Comparison of ENCODE assay signal across 21 mouse cellular contexts in genomic region chr12:59164522-59164921, GRCm38 (mm10). TPM values are rescaled to one million over a fixed set of nuclear protein-coding genes. Genes with fewer than 3 reads are reported as not detected.
DNase-seq lines count a peak whose midpoint lies in the region; ATAC-seq and TF ChIP-seq lines count a peak whose summit lies in the region.
"Had no signal": no experiment of that assay in that cellular context is flagged by ENCODE, and none has a peak within 500 bp of the region (broad histone marks: within the 10 kb centered on the region; RNA-seq: fewer than 3 reads in every experiment).

No protein-coding gene starts in this region.

- no peak for DNase-seq in liver, embryonic 11.5 days (ENCODE audit: low spot score)
- no peak for DNase-seq in liver, postnatal 0 days
- DNase-seq in MEL (ENCODE audit: low read depth, low spot score) = peak; percentile 34
- DNase-seq in adrenal gland, adult 8-10 months = no peak
- no peak for DNase-seq in kidney, postnatal 10 days
- DNase-seq: adrenal gland, postnatal 10 days; cerebellum, adult 11-12 months; cerebellum, adult 9-10 months; cerebellum, postnatal 25 days; gastrocnemius, postnatal 10 days; heart, adult 18-20 months; heart, postnatal 10 days; heart, postnatal 4 days had no signal

- no peak for TF ChIP-seq CTCF in liver, postnatal 0 days (IDR thresholded peaks at IDR 0.05; ENCODE audit: low read depth)
- no peak for TF ChIP-seq CTCF in MEL (IDR thresholded peaks at IDR 0.05 in 2 of 3, conservative IDR thresholded peaks at IDR 0.05 in 1 of 3; ENCODE audit: control insufficient read depth in 1 of 3, insufficient read depth in 1 of 3, low read depth in 2 of 3, low read length in 3 of 3, poor library complexity in 1 of 3, severe bottlenecking in 1 of 3)

- H3K79me2 ChIP-seq in MEL (ENCODE audit: control insufficient read depth, insufficient read depth, low read length, poor library complexity) = 0 out of 2 replicates have a peak, but pooled peaks cover 1% of the 10 kb centered on the region

- H3K27ac ChIP-seq in liver, embryonic 11.5 days (ENCODE audit: low read depth, low read length) = no peak overlapping the region
- H3K27ac ChIP-seq in liver, postnatal 0 days (ENCODE audit: low read depth) = no peak overlapping the region
- no peak overlapping the region for H3K27ac ChIP-seq in MEL (ENCODE audit: control insufficient read depth, low read depth, low read length)
- H3K27ac ChIP-seq: embryonic facial prominence, embryonic 10.5 days; heart, embryonic 10.5 days; hindbrain, embryonic 12.5 days had no signal

- no peak for TF ChIP-seq EP300 in liver, postnatal 0 days (IDR thresholded peaks at IDR 0.05; ENCODE audit: low read depth)
- no peak for TF ChIP-seq EP300 in MEL (IDR thresholded peaks at IDR 0.05; ENCODE audit: low read depth in 1 of 2, low read length in 2 of 2)

- H3K9me3 ChIP-seq in liver, embryonic 11.5 days (ENCODE audit: control insufficient read depth, low read length) = no peaks in the 10 kb centered on the region
- no peaks in the 10 kb centered on the region for H3K9me3 ChIP-seq in liver, postnatal 0 days (ENCODE audit: low read length)
- H3K9me3 ChIP-seq in MEL (replicated peaks; ENCODE audit: insufficient read depth, low read length) = no peaks in the 10 kb centered on the region
- H3K9me3 ChIP-seq: embryonic facial prominence, embryonic 10.5 days; heart, embryonic 10.5 days; hindbrain, embryonic 12.5 days had no signal

- no peak overlapping the region for H3K9ac ChIP-seq in liver, embryonic 11.5 days (ENCODE audit: low read depth, low read length)
- H3K9ac ChIP-seq in liver, postnatal 0 days (replicated peaks) = no peak overlapping the region
- no peak overlapping the region for H3K9ac ChIP-seq in MEL (ENCODE audit: control insufficient read depth, low read depth, low read length, poor library complexity, severe bottlenecking)
- H3K9ac ChIP-seq: hindbrain, embryonic 12.5 days had no signal

- WGBS in liver, embryonic 11.5 days = 75% methylated on average over 6 of the region's 6 CpGs
- WGBS in liver, postnatal 0 days (ENCODE audit: insufficient replicate concordance) = 58% methylated on average over 6 of the region's 6 CpGs

- no peak overlapping the region for H3K4me3 ChIP-seq in liver, embryonic 11.5 days (ENCODE audit: low read depth, low read length)
- H3K4me3 ChIP-seq in liver, postnatal 0 days (ENCODE audit: low read depth, low read length) = no peak overlapping the region
- no peak overlapping the region for H3K4me3 ChIP-seq in MEL (ENCODE audit: control insufficient read depth in 1 of 2, insufficient read depth in 1 of 2, low read depth in 2 of 2, low read length in 2 of 2)
- H3K4me3 ChIP-seq: embryonic facial prominence, embryonic 10.5 days; erythroblast, embryonic 14.5 days; heart, embryonic 10.5 days; hindbrain, embryonic 12.5 days had no signal

- peaks cover 18% of the 10 kb centered on the region for H3K36me3 ChIP-seq in liver, embryonic 11.5 days (ENCODE audit: control insufficient read depth, insufficient read depth, low read length)
- H3K36me3 ChIP-seq in liver, postnatal 0 days (replicated peaks; ENCODE audit: insufficient read depth, low read length) = peaks cover 68% of the 10 kb centered on the region
- H3K36me3 ChIP-seq in MEL (ENCODE audit: control insufficient read depth in 1 of 2, insufficient read depth in 2 of 2, low read length in 2 of 2) = peaks cover 25 to 79% of the 10 kb centered on the region in 2 experiments

- no peaks in the 10 kb centered on the region for H3K27me3 ChIP-seq in liver, embryonic 11.5 days (replicated peaks; ENCODE audit: control insufficient read depth, insufficient read depth, low read length)
- H3K27me3 ChIP-seq in liver, postnatal 0 days (ENCODE audit: insufficient read depth, low read length) = no peaks in the 10 kb centered on the region
- H3K27me3 ChIP-seq in MEL (ENCODE audit: control insufficient read depth in 1 of 2, insufficient read depth in 2 of 2, low read length in 2 of 2) = no peaks in the 10 kb centered on the region
- H3K27me3 ChIP-seq: hindbrain, embryonic 12.5 days had no signal

- no peak for TF ChIP-seq RAD21 in MEL (IDR thresholded peaks at IDR 0.05; ENCODE audit: low read depth, low read length)

- ATAC-seq in liver, embryonic 11.5 days (replicated peaks; ENCODE audit: low FRiP score) = 0 out of 2 replicates have a peak, but pooled peaks have one; percentile 34
- no peak for ATAC-seq in liver, postnatal 0 days
- peak; percentile 72 for ATAC-seq in erythroblast, adult 5-6 weeks (replicated peaks; ENCODE audit: low FRiP score, poor library complexity, severe bottlenecking)
- peak; percentile 86 for ATAC-seq in megakaryocyte-erythroid progenitor cell, adult 5-6 weeks (replicated peaks; ENCODE audit: low FRiP score, low TSS enrichment, poor library complexity, severe bottlenecking)
- ATAC-seq: forebrain, embryonic 16.5 days; hindbrain, embryonic 16.5 days had no signal

- no peak for TF ChIP-seq POLR2A in MEL (IDR thresholded peaks at IDR 0.05; ENCODE audit: control insufficient read depth in 1 of 2, insufficient read depth in 1 of 2, low read depth in 1 of 2, low read length in 2 of 2, poor library complexity in 1 of 2)

- H3K4me1 ChIP-seq in liver, embryonic 11.5 days (replicated peaks; ENCODE audit: control insufficient read depth, insufficient read depth, low read length) = no peaks in the 10 kb centered on the region
- H3K4me1 ChIP-seq in liver, postnatal 0 days (ENCODE audit: insufficient read depth) = no peaks in the 10 kb centered on the region
- peaks cover 4 to 20% of the 10 kb centered on the region in 2 experiments; a peak in 2 of 4 replicates for H3K4me1 ChIP-seq in MEL (ENCODE audit: control insufficient read depth in 1 of 2, insufficient read depth in 2 of 2, low read length in 2 of 2)
- H3K4me1 ChIP-seq: embryonic facial prominence, embryonic 10.5 days; heart, embryonic 10.5 days; hindbrain, embryonic 12.5 days had no signal

- H3K4me2 ChIP-seq in liver, embryonic 11.5 days = no peak overlapping the region
- H3K4me2 ChIP-seq in liver, postnatal 0 days (ENCODE audit: low read depth, low read length) = no peak overlapping the region
- H3K4me2 ChIP-seq: hindbrain, embryonic 12.5 days had no signal

TF ChIP-seq in MEL, 35 proteins besides CTCF, POLR2A, EP300 and RAD21:
- TF ChIP-seq TAL1 (IDR thresholded peaks at IDR 0.05; ENCODE audit: low read length) = no peak
- TF ChIP-seq GATA1 (IDR thresholded peaks at IDR 0.05; ENCODE audit: low read depth, low read length) = 0 out of 2 replicates have a peak, but pooled peaks have one; percentile 5
- TF ChIP-seq MAFK (IDR thresholded peaks at IDR 0.05; ENCODE audit: borderline replicate concordance, low read depth, low read length) = no peak
TF ChIP-seq in MEL: peak in this region for 1.

RNA-seq across cellular contexts. Expression of gene Fbxo33, which starts 55.0 kb away (rescaled TPM):
- 13.3 and 15.1 TPM in 2 replicates for polyA plus RNA-seq in liver, embryonic 11.5 days (2014; fragmentation: Nextera tagmentation; extraction: Ambion mirVana)
- polyA plus RNA-seq in liver, postnatal 0 days (2015; fragmentation: Nextera tagmentation; extraction: Ambion mirVana) = 6.1 and 6.8 TPM in 2 replicates
- total RNA-seq in MEL (2012; rRNA removed) = 35.3 and 40.0 TPM in 2 replicates
- 10 to 100 TPM in 1 of 2 experiments, not detected in 1; 20.8 TPM for polyA plus RNA-seq in MEL (2012; ENCODE audit: insufficient read depth in 1 of 2, insufficient read length in 2 of 2, low read depth in 1 of 2, low replicate concordance in 2 of 2, missing spikeins in 1 of 2)
- total RNA-seq in erythroblast, adult 5-6 weeks (2015; ENCODE audit: low replicate concordance) = 42.7 and 53.5 TPM in 2 replicates
- 33.0 and 34.4 TPM in 2 replicates for total RNA-seq in erythroblast, adult 5-6 weeks (2017; ENCODE audit: low replicate concordance)
- total RNA-seq in megakaryocyte-erythroid progenitor cell, adult 5-6 weeks (2014; fragmentation: Nextera tagmentation) = 28.1 and 48.0 TPM in 2 replicates
- total RNA-seq in megakaryocyte-erythroid progenitor cell, adult 5-6 weeks (2017) = 44.1 and 45.7 TPM in 2 replicates
- total RNA-seq in adrenal gland, adult 8-10 months (2022) = 10 to 100 TPM; 41.6 to 67.2 (median 48.8) TPM
